Mouse (Mus musculus) olfactory bulb, adult 2 months (tissue): Measurements from ENCODE around the gene Vpreb1. TPM values are rescaled to one million over a fixed set of nuclear protein-coding genes. Genes with fewer than 3 reads are reported as not detected.
"Not testable (repeated sequence)": the region's sequence is repeated elsewhere in the genome, so short reads cannot be mapped to it uniquely, and the experiment has no call there.

Experiments used
- H3K27ac ChIP-seq: fragments of 200-500 bp; 2 replicates; pipeline ENCODE4 v1.5.1; 2012; ENCODE audit warnings: low read depth, low read length; ENCODE audit not compliant: insufficient read depth
- H3K4me1 ChIP-seq: fragments of 200-500 bp; 2 replicates; pipeline ENCODE4 v1.6.1; 2012; ENCODE audit warnings: low read length; ENCODE audit not compliant: control insufficient read depth, insufficient read depth
- H3K4me3 ChIP-seq: fragments of 200-500 bp; 2 replicates; pipeline ENCODE4 v1.5.1; 2012; ENCODE audit warnings: mild to moderate bottlenecking, low read depth, low read length, moderate library complexity; ENCODE audit not compliant: insufficient read depth
- CTCF ChIP-seq: fragments of 200-500 bp; IDR thresholded peaks from 2 replicates; pipeline ENCODE4 v1.5.1; 2012; ENCODE audit warnings: low read depth, mild to moderate bottlenecking, low read length, moderate library complexity; ENCODE audit not compliant: insufficient read depth
- POLR2A ChIP-seq: fragments of 200-500 bp; IDR thresholded peaks from 2 replicates; pipeline ENCODE4 v1.6.1; 2012; ENCODE audit warnings: mild to moderate bottlenecking, low read depth, low read length, moderate library complexity; ENCODE audit not compliant: insufficient read depth
- WGBS: fragments of 180-500 bp; shearing (Covaris S2); methylation state at CpG from one replicate; pipeline ENCODE4 v1.1.7; 2018; 5-methylcytosine and 5-hydroxymethylcytosine counted together
- polyA plus RNA-seq: library from polyadenylated mRNA; stranded (reverse); fragments of >200 nt; gene quantifications from 2 replicates; pipeline ENCODE4 v1.2.4, GENCODE M21; 2012; ENCODE audit warnings: low replicate concordance; ENCODE audit not compliant: missing spikeins, insufficient read depth, insufficient read length

The Vpreb1 gene
- polyA plus RNA-seq, 1 experiment, result not detected

GRCm38 (mm10) chr16:16862288-16862687 is 8.4 kb downstream of the Vpreb1 start:
- Histone ChIP-seq H3K4me1 (no peaks in the 10 kb centered on the region), H3K27ac (no peak overlapping the region), H3K4me3 (no peak overlapping the region)
- no peak for TF ChIP-seq POLR2A
- TF ChIP-seq CTCF, result no peak
- 77% methylated on average over 3 of the region's 3 CpGs for WGBS

GRCm38 (mm10) chr16:16856731-16857476 is 13.7 kb downstream of the Vpreb1 start:
- Histone ChIP-seq H3K27ac (no peak overlapping the region), H3K4me3 (no peak overlapping the region), H3K4me1 (no peaks in the 10 kb centered on the region)
- no peak for TF ChIP-seq CTCF
- TF ChIP-seq POLR2A, result no peak
- 82% methylated on average over 13 of the region's 13 CpGs for WGBS

GRCm38 (mm10) chr16:16856054-16856453 is 14.6 kb downstream of the Vpreb1 start:
- not testable (repeated sequence) for H3K4me1 ChIP-seq, H3K4me3 ChIP-seq, H3K27ac ChIP-seq
- WGBS, result 87% methylated on average over 9 of the region's 9 CpGs

- WGBS, result 96% methylated on average over 1 of the region's 1 CpGs
- Histone ChIP-seq H3K27ac (no peak overlapping the region), H3K4me1 (no peaks in the 10 kb centered on the region), H3K4me3 (no peak overlapping the region)
- TF ChIP-seq CTCF, result no peak
- no peak for TF ChIP-seq POLR2A
These were observed 15.1 kb downstream of the Vpreb1 start for GRCm38 (mm10) chr16:16855541-16855940.

GRCm38 (mm10) chr16:16854836-16855235 is 15.8 kb downstream of the Vpreb1 start:
- Histone ChIP-seq H3K27ac (no peak overlapping the region), H3K4me3 (no peak overlapping the region), H3K4me1 (no peaks in the 10 kb centered on the region)
- TF ChIP-seq POLR2A (no peak), CTCF (no peak)
- 25% methylated on average over 6 of the region's 6 CpGs for WGBS

- no peak overlapping the region for H3K4me3 ChIP-seq
- TF ChIP-seq POLR2A, result no peak
- TF ChIP-seq CTCF, result no peak
- WGBS, result 82% methylated on average over 3 of the region's 3 CpGs
- no peak overlapping the region for H3K27ac ChIP-seq
- no peaks in the 10 kb centered on the region for H3K4me1 ChIP-seq
These were observed 18.2 kb downstream of the Vpreb1 start for GRCm38 (mm10) chr16:16852411-16852810.

- TF ChIP-seq CTCF, result no peak
- no peak for TF ChIP-seq POLR2A
- H3K4me1 ChIP-seq, result no peaks in the 10 kb centered on the region
- no peak overlapping the region for H3K4me3 ChIP-seq
- H3K27ac ChIP-seq, result no peak overlapping the region
These were observed 21.4 kb downstream of the Vpreb1 start for GRCm38 (mm10) chr16:16849196-16849595.

GRCm38 (mm10) chr16:16829671-16830070 is 41.0 kb downstream of the Vpreb1 start:
- peaks cover 6% of the 10 kb centered on the region; the same call in 1 of the 2 replicates for H3K4me1 ChIP-seq
- TF ChIP-seq CTCF, result no peak
- WGBS, result 79% methylated on average over 3 of the region's 3 CpGs

GRCm38 (mm10) chr16:16828757-16829615 is 41.7 kb downstream of the Vpreb1 start, which contains the start of gene Spag6l:
Gene Spag6l, minus strand, starts transcription at chr16:16829456.
- Histone ChIP-seq H3K27ac (no peak within 1 kb of the TSS), H3K4me3 (peak within 1 kb of the TSS; percentile 64), H3K4me1 (peaks cover 6% of the 10 kb centered on the region; the same call in 1 of the 2 replicates)
- TF ChIP-seq POLR2A, result no peak
- WGBS, result 4% methylated on average over 33 of the region's 33 CpGs

More at GRCm38 (mm10) chr16:16829671-16830070, 41.0 kb downstream of the Vpreb1 start:
- Histone ChIP-seq H3K27ac (no peak overlapping the region), H3K4me3 (no peak overlapping the region)
